Mouse (Mus musculus) liver, postnatal 0 days (tissue): ENCODE results near the gene Nrip1.

Source experiments
- CTCF ChIP-seq: sonication (generic); IDR thresholded peaks from 2 replicates; pipeline ENCODE4 v1.5.1; 2016; ENCODE audit warnings: antibody characterized with exemption, low read depth
- EP300 ChIP-seq: IDR thresholded peaks from 2 replicates; pipeline ENCODE4 v1.6.1; 2016; ENCODE audit warnings: antibody characterized with exemption, low read depth, mild to moderate bottlenecking

GRCm38 (mm10) chr16:76293176-76293575 lies 80.5 kb downstream of the Nrip1 start:
- TF ChIP-seq CTCF (no peak), EP300 (no peak)
